Mouse (Mus musculus) liver, embryonic 13.5 days (tissue): Measurements from ENCODE around the gene AI854703. TPM values are rescaled to one million over a fixed set of nuclear protein-coding genes. Genes with fewer than 3 reads are reported as not detected.
"Not testable (repeated sequence)": the region's sequence is repeated elsewhere in the genome, so short reads cannot be mapped to it uniquely, and the experiment has no call there.

Source experiments
- ATAC-seq: fragments of 200-750 bp; cut with Nextera tagmentation; 2 replicates; pipeline ENCODE4 v1.8.0; 2017; ENCODE audit warnings: low read depth, mild to moderate bottlenecking, moderate number of reproducible peaks, moderate library complexity
- DNase-seq: peaks from one replicate; pipeline ENCODE4 v3.0.0; 2022
- H3K27ac ChIP-seq: fragments of 300-500 bp; sonication (generic); 2 replicates; pipeline ENCODE4 v1.5.1; 2015; ENCODE audit warnings: moderate library complexity, mild to moderate bottlenecking, inconsistent platforms
- H3K27me3 ChIP-seq: fragments of 300-500 bp; sonication (generic); 2 replicates; pipeline ENCODE4 v1.6.1; 2015; ENCODE audit warnings: mild to moderate bottlenecking, inconsistent platforms
- H3K36me3 ChIP-seq: fragments of 300-500 bp; sonication (generic); 2 replicates; pipeline ENCODE4 v1.6.1; 2015; ENCODE audit warnings: mild to moderate bottlenecking, inconsistent platforms
- H3K4me1 ChIP-seq: fragments of 300-500 bp; sonication (generic); replicated peaks from 2 replicates; pipeline ENCODE4 v1.6.1; 2015; ENCODE audit warnings: inconsistent platforms
- H3K4me2 ChIP-seq: fragments of 300-500 bp; sonication (generic); 2 replicates; pipeline ENCODE4 v1.6.1; 2015; ENCODE audit warnings: inconsistent platforms, mild to moderate bottlenecking, moderate library complexity
- H3K4me3 ChIP-seq: fragments of 300-500 bp; sonication (generic); replicated peaks from 2 replicates; pipeline ENCODE4 v1.5.1; 2015; ENCODE audit warnings: mild to moderate bottlenecking, inconsistent platforms
- H3K9ac ChIP-seq: fragments of 300-500 bp; sonication (generic); 2 replicates; pipeline ENCODE4 v1.6.1; 2015; ENCODE audit warnings: mild to moderate bottlenecking, inconsistent platforms
- H3K9me3 ChIP-seq: fragments of 300-500 bp; sonication (generic); replicated peaks from 2 replicates; pipeline ENCODE4 v1.6.1; 2016; ENCODE audit warnings: inconsistent platforms
- WGBS: fragments of 180-500 bp; shearing (Covaris S2); methylation state at CpG from one replicate; pipeline ENCODE4 v1.1.7; 2015; ENCODE audit not compliant: insufficient replicate concordance; 5-methylcytosine and 5-hydroxymethylcytosine counted together
- polyA plus RNA-seq: library from polyadenylated mRNA; unstranded; fragments of >200 nt; fragmentation: Nextera tagmentation; extraction: Ambion mirVana; gene quantifications from 2 replicates; pipeline ENCODE4 v1.2.1, GENCODE M21; 2015

AI854703 gene
- polyA plus RNA-seq, 1 experiment from 2014 or later = 0.20 TPM

DNA sequence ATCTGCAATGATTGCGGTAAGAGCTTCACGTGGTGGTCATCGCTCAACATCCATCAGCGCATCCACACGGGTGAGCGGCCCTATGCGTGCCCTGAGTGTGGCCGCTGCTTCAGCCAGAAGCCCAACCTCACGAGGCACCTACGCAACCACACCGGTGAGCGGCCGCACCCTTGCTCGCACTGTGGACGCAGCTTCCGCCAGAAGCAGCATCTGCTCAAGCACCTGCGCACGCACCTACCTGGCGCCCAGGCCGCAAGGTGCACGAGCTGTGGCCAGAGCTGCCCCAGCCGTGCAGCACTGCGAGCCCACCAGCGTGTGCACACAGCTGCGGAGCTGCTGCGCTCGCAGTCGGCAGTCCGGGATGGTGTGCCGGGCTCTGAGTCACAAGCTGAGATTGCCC is 6.5 kb upstream of the AI854703 start:
- ATAC-seq = no peak
- no peaks in the 10 kb centered on the region for H3K27me3 ChIP-seq
- no peaks in the 10 kb centered on the region for H3K4me1 ChIP-seq
- no peak overlapping the region for H3K27ac ChIP-seq
- WGBS = 87% methylated on average over 30 of the region's 30 CpGs
- DNase-seq = no peak
- no peaks in the 10 kb centered on the region for H3K9me3 ChIP-seq
- H3K4me2 ChIP-seq = no peak overlapping the region
- no peak overlapping the region for H3K4me3 ChIP-seq
- H3K36me3 ChIP-seq = peaks cover 16% of the 10 kb centered on the region
- H3K9ac ChIP-seq = no peak overlapping the region

GRCm38 (mm10) chr6:48622186-48622843 is 4.2 kb upstream of the AI854703 start:
- H3K4me3 ChIP-seq, ATAC-seq: not testable (repeated sequence)
- WGBS = 67% methylated on average over 8 of the region's 8 CpGs

GRCm38 (mm10) chr6:48623460-48623859 is 3.1 kb upstream of the AI854703 start:
- Histone ChIP-seq H3K27ac (no peak overlapping the region), H3K4me3 (no peak overlapping the region), H3K36me3 (peaks cover 16% of the 10 kb centered on the region), H3K9me3 (no peaks in the 10 kb centered on the region), H3K9ac (no peak overlapping the region), H3K4me1 (peaks cover 8% of the 10 kb centered on the region; the same call in 1 of the 2 replicates), H3K27me3 (peaks cover 30% of the 10 kb centered on the region), H3K4me2 (no peak overlapping the region)
- 47% methylated on average over 1 of the region's 1 CpGs for WGBS
- no peak for ATAC-seq
- DNase-seq = no peak

More at GRCm38 (mm10) chr6:48622186-48622843, 4.2 kb upstream of the AI854703 start:
- Histone ChIP-seq H3K27me3 (peaks cover 18% of the 10 kb centered on the region), H3K36me3 (peaks cover 16% of the 10 kb centered on the region)
- not testable (repeated sequence) for H3K9me3 ChIP-seq, H3K4me1 ChIP-seq, H3K4me2 ChIP-seq, DNase-seq, H3K9ac ChIP-seq, H3K27ac ChIP-seq

DNA sequence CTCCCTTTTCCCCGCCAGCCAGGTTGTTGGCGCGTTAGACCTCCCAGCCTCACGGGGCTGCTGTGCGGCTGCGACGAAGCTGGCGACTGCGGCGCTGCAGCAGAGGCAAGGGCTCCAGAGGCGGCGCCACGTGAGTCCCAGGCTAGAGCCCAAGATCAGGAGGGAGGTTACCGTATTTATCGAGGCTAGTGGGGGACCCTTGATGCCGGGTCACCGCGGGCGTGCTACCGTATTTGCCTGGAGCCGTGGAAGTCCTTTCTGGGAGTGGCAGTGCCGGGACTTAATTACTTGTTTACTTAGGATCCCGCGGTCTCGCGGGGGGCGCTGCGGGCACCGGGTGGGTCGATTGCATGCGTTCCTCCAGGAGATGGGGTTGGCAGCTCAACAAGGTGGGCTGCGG is 420 bp downstream of the AI854703 start:
- peak overlapping the region; percentile 70 for H3K4me2 ChIP-seq
- ATAC-seq (no peak), DNase-seq (no peak)
- peak overlapping the region; percentile 41; the same call in 1 of the 2 replicates for H3K9ac ChIP-seq
- no peaks in the 10 kb centered on the region for H3K36me3 ChIP-seq
- no peak overlapping the region for H3K27ac ChIP-seq
- peaks cover 50% of the 10 kb centered on the region for H3K27me3 ChIP-seq
- WGBS = under 1% methylated on average over 32 of the region's 32 CpGs
- no peaks in the 10 kb centered on the region for H3K9me3 ChIP-seq
- H3K4me1 ChIP-seq = peaks cover 18% of the 10 kb centered on the region
- peak overlapping the region; percentile 49 for H3K4me3 ChIP-seq

DNA sequence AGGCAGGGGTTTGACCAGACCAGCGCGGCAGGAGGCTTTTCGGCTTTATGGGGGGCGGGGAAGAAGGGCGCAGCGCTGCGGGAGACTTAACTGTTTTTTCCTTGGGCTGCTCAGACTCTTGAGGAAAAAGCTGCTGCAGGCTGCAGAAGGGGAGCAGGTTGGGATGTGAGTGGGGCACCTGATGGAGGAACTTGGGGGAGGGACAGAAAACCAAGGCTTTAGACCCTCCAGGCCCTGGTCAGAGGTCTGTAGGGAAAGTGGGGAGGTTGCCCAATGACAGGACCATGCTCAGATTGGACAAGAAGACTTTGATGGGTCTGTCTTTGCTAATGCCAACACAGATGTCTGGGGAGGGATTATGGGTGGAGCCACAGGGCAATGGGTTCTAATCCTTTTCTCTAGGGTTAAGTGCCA is 954 bp downstream of the AI854703 start:
- Histone ChIP-seq H3K4me3 (peak overlapping the region; percentile 49), H3K36me3 (no peaks in the 10 kb centered on the region), H3K9ac (peak overlapping the region; percentile 41), H3K9me3 (no peaks in the 10 kb centered on the region), H3K4me2 (peak overlapping the region; percentile 70), H3K4me1 (peaks cover 18% of the 10 kb centered on the region), H3K27ac (no peak overlapping the region), H3K27me3 (peaks cover 50% of the 10 kb centered on the region)
- WGBS = 5% methylated on average over 7 of the region's 7 CpGs
- no peak for DNase-seq
- ATAC-seq = no peak

DNA sequence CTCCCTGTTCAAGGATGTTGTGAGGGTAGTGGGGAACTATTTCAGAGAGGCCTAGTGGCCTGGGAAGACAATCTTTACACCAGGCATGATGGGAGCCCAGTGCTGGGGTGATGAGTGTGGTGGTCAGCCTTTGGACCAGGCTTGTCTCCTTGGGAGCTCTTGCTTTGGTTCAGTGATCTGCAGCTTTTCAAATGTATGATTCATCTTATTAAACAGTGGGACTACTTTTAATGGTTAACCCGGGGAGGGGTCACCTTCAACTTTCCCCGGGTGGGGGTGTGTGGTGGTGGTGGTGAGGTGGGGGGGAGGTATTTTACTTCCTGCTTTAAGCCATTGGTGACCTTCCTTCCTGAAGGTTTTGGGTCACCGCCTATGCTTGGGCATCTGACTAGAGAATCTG is 1.8 kb downstream of the AI854703 start:
- ATAC-seq = no peak
- no peak for DNase-seq
- Histone ChIP-seq H3K27me3 (peaks cover 50% of the 10 kb centered on the region), H3K27ac (no peak overlapping the region), H3K4me3 (no peak overlapping the region), H3K4me2 (no peak overlapping the region), H3K4me1 (peaks cover 18% of the 10 kb centered on the region), H3K36me3 (no peaks in the 10 kb centered on the region), H3K9ac (no peak overlapping the region), H3K9me3 (no peaks in the 10 kb centered on the region)
- 60% methylated on average over 3 of the region's 3 CpGs for WGBS

DNA sequence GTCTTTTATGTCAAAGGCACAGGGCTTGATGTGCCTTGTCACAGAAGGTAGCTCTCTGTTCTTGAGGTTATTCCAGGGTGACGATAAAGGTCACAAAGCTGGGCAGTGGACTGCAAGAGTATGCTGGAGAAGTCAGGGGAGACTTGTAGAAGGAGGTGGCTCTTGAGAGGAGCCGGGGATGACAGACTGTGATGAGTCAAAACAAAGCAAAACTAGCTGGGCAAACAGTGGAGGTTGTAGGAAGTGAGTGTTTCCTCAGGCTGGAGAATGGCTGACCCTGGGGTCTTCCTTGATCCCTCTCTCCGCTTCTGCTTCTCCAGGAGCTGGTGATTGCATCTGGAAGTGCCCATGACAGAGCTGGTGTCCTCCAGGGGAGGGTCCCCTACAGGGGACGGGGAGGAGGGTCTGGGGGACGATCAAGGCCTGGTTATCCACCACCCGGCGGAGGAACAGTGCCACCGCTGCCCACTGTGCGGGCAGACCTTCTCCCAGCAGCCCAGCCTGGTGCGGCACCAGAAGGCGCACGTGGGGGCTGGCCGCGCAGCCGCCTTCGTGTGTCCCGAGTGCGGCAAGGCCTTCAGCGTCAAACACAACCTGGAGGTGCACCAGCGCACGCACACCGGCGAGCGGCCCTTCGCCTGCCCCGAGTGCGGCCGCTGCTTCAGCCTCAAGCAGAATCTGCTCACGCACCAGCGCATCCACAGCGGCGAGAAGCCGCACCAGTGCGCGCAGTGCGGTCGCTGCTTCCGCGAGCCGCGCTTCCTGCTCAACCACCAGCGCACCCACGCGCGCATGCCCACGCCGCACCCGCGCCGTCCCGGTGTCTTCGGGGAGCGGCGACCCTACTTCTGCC is 2.5 kb downstream of the AI854703 start:
- Histone ChIP-seq H3K4me2 (peak overlapping the region; percentile 65), H3K4me3 (peak overlapping the region; percentile 47), H3K4me1 (peaks cover 18% of the 10 kb centered on the region), H3K36me3 (no peaks in the 10 kb centered on the region), H3K9ac (no peak overlapping the region), H3K9me3 (no peaks in the 10 kb centered on the region), H3K27me3 (peaks cover 50% of the 10 kb centered on the region), H3K27ac (no peak overlapping the region)
- WGBS = 7% methylated on average over 54 of the region's 54 CpGs
- ATAC-seq = no peak
- no peak for DNase-seq

GRCm38 (mm10) chr6:48629661-48630034 is 3.1 kb downstream of the AI854703 start:
- no peak overlapping the region for H3K27ac ChIP-seq
- 13% methylated on average over 13 of the region's 13 CpGs for WGBS
- H3K27me3 ChIP-seq = peaks cover 50% of the 10 kb centered on the region

DNA sequence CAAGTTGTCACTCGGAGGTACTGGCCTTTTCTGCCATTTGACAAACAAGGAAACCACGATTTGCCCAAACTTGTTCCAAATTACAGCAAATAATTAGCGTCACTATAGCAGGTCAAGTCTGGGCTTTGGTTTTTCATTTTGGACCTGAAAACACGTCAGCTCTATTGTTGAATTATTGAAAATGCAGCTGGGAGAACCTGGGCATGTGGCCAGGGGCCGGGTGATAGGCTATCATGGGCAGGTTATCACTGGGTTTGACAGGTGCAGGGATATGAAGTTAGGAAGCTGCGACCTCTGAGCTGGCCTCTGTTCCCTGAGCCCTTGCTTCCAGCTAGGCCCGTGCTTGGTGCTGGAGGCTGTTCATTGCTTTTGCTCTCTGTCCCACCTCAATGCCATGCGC is 4.3 kb downstream of the AI854703 start:
- 66% methylated on average over 8 of the region's 8 CpGs for WGBS
- Histone ChIP-seq H3K27me3 (peaks cover 44% of the 10 kb centered on the region), H3K9me3 (no peaks in the 10 kb centered on the region)

More at GRCm38 (mm10) chr6:48629661-48630034, 3.1 kb downstream of the AI854703 start:
- Histone ChIP-seq H3K4me2 (peak overlapping the region; percentile 65), H3K36me3 (no peaks in the 10 kb centered on the region), H3K4me1 (peaks cover 20% of the 10 kb centered on the region), H3K9me3 (no peaks in the 10 kb centered on the region), H3K4me3 (peak overlapping the region; percentile 47), H3K9ac (no peak overlapping the region)
- DNase-seq (no peak), ATAC-seq (no peak)

GRCm38 (mm10) chr6:48635105-48635504 is 8.5 kb downstream of the AI854703 start:
- Histone ChIP-seq H3K4me3 (no peak overlapping the region), H3K27ac (no peak overlapping the region), H3K36me3 (no peaks in the 10 kb centered on the region), H3K9me3 (no peaks in the 10 kb centered on the region), H3K27me3 (peaks cover 4% of the 10 kb centered on the region; the same call in 1 of the 2 replicates), H3K4me1 (0 out of 2 replicates have a peak, but pooled peaks cover 3% of the 10 kb centered on the region), H3K9ac (no peak overlapping the region), H3K4me2 (no peak overlapping the region)
- 23% methylated on average over 2 of the region's 2 CpGs for WGBS
- DNase-seq (no peak), ATAC-seq (peak; percentile 66)

More for the DNA sequence above, 4.3 kb downstream of the AI854703 start:
- Histone ChIP-seq H3K36me3 (no peaks in the 10 kb centered on the region), H3K27ac (no peak overlapping the region), H3K4me3 (no peak overlapping the region), H3K4me2 (no peak overlapping the region), H3K9ac (no peak overlapping the region), H3K4me1 (peaks cover 21% of the 10 kb centered on the region)
- DNase-seq = no peak
- ATAC-seq = no peak

DNA sequence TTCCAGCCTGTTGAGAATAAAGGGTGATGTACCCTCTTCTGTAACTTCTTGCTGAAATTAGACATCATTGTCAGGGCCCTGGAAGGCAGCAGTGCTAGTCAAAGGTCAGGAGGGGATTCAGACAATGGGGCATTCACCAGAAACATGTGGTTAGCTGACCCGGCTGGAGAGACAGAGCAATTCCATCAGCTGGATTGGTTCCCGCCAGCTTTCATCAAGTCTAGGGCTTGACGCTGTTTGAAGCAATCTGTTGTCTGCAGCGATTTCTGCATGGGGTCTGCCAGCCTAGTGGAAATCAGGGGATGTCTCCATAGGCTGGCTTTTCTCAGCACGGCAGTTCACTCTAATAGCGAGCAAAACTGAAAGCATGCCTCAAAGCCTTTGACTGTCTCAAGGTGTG is 10.0 kb downstream of the AI854703 start:
- no peaks in the 10 kb centered on the region for H3K36me3 ChIP-seq
- no peak overlapping the region for H3K4me2 ChIP-seq
- ATAC-seq = no peak
- no peak overlapping the region for H3K4me3 ChIP-seq
- H3K27me3 ChIP-seq = no peaks in the 10 kb centered on the region
- H3K9me3 ChIP-seq = no peaks in the 10 kb centered on the region
- WGBS = 68% methylated on average over 6 of the region's 6 CpGs
- H3K9ac ChIP-seq = no peak overlapping the region
- DNase-seq = no peak
- no peak overlapping the region for H3K27ac ChIP-seq
- 0 out of 2 replicates have a peak, but pooled peaks cover 3% of the 10 kb centered on the region for H3K4me1 ChIP-seq
